Mouse (Mus musculus) testis, postnatal 10 days (tissue): Measurements from ENCODE around the gene Itgb1bp1.
A peak's percentile ranks its signal among the peaks of the same experiment; 100 is the strongest.

Source experiments
- DNase-seq: peaks from one replicate; pipeline ENCODE4 v3.0.0; 2021; ENCODE audit warnings: low spot score

The Itgb1bp1 gene

DNA sequence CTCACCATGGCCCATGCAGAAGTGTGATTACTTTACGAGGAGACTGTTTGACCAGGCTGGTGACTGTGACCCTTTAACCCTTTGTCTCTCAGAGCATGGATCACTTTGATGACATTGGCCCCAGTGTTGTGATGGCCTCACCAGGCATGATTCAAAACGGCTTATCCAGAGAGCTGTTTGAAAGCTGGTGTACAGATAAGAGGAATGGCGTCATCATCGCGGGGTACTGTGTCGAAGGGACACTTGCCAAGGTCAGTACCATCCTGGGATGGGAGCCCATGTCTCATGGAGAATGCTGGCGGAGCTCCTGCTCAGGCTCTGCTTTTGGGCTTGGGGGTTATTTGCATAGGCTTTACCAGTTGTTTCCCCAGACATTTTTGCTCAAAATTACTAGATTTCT lies 15.2 kb upstream of the Itgb1bp1 start:
- no peak for DNase-seq

- no peak for DNase-seq
These were observed 12.8 kb upstream of the Itgb1bp1 start for GRCm38 (mm10) chr12:21298856-21299255.

GRCm38 (mm10) chr12:21289651-21290050 lies 3.6 kb upstream of the Itgb1bp1 start:
- no peak for DNase-seq

DNA sequence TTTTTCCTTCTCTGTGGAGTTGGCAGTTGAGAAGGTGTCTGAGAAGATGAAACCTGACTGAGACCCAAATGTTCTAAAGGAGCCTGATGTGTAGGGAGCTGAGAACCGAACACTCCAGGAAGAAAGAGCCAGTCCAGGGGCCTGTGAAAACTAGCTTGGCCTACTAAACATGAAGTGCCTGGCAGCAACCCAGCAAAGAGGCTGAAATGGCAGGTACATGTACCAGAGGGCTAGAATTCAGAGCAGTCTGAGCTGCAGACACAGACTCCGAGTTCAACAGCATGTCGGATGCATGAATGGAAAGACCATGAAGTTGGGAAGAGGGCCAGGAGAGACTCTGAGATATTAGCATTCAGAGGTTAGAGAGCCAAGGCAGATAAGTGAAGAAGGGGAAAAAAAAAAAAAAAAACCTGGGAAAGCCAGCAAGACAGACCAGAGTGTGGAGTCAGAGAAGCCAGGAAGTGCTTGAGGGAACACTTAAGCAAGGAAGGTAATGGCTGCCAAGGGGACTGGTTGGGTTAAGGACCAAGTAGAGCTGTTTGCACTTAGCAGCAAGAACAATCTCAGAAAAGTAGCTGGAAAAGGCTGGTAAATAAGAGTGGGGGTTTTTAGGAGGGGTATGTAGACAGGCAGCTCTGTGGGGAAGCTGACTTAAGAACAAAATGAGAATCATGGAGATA lies 2.8 kb upstream of the Itgb1bp1 start:
- no peak for DNase-seq

GRCm38 (mm10) chr12:21286712-21287650 lies 897 bp upstream of the Itgb1bp1 start:
- DNase-seq: no peak

DNA sequence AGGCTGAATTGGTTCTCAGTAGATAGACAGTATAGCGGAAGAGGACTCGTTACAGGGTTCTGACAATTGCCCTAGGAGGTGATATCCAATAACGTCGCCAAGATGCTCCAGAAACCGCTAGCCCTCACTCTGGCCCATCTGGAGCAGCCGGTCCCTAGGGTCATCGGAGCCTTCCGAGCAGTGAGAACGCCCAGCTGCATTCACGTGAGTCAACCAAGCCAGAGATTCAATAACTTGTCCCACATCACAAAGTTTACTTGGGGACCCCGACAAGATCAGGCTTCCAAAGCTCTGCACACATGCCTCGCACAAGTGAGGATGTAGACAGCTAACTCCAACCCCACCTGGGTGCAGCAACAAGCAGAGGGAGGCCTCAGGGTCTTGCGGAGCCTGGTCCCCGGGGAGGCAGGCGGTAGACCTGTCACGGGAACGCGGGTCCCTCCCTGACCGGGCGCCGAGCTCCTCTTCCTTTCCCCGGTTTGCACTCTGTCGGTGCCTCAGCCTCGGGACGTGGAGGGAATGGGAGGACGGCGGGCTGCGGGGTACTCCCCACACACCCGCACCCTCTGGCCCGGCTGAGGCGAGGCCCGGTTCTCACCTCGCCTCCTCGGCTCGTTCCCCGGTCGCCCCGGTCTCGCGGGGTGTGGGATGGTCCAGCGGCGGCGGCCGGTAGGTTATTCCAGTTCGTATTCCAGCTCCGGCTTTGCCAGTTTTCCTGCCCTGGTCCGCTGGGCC lies 409 bp downstream of the Itgb1bp1 start:
- DNase-seq: no peak

DNA sequence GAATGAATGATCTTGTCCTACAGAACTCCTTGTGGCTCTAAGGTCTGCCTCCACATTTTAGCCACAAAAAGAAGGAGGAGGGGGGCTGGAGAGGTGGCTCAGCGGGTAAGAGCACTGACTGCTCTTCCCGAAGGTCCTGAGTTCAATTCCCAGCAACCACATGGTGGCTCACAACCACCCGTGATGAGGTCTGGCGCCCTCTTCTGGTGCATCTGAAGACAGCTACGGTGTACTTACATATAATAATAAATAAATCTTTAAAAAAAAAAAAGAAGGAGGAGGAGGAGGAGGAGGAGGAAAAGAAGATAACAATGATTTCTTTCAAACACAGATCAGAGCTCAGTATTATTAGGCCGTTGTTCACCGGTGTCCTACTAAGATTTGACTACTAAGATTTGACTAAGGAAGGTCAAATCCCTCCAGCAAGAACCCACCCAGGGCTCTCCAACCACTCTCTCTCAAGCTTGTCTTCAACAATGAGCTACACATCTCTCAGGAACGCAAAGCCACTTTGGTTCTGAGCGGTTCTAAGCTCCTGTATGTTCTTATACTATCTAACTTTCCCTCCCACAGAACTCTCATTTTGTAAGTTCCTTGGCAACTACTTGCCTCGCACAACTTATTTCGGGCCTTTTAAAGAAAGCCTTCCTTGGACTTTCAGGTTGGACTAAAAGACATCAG lies 1.2 kb downstream of the Itgb1bp1 start, which contains the start of gene Cpsf3:
Gene Cpsf3 (plus strand): TSS at position 631 of the 681 bp plus-strand sequence.
- no peak for DNase-seq

DNA sequence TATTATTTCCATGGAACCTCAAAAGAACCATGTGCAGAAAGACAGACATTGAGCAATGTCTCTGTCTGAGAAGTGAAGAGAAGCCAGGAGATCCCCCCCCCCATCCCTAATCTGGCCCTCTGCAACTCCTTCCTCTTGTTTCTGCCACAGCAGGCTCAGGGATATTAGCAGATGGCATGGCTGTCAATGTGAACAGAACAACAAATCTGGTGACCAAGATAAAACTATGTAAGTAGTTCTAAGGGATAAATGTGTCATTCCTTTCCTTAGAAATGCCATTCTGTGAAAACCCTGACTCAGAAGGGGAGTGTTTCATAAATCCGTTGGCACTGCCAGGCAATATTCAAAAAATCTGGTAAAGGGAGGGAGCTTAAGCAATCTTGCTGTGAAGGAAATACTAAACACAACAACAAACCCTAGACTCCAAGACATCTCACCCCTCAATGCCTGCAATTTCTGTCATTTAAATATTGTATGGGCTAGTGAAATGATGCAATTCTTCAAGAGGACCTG lies 8.7 kb downstream of the Itgb1bp1 start:
- no peak for DNase-seq

- DNase-seq: no peak
These were observed 11.6 kb downstream of the Itgb1bp1 start for GRCm38 (mm10) chr12:21274446-21274845.

GRCm38 (mm10) chr12:21268083-21268616 lies 17.9 kb downstream of the Itgb1bp1 start:
- no peak for DNase-seq

- no peak for DNase-seq
These were observed 19.3 kb downstream of the Itgb1bp1 start for GRCm38 (mm10) chr12:21266784-21267098.

DNA sequence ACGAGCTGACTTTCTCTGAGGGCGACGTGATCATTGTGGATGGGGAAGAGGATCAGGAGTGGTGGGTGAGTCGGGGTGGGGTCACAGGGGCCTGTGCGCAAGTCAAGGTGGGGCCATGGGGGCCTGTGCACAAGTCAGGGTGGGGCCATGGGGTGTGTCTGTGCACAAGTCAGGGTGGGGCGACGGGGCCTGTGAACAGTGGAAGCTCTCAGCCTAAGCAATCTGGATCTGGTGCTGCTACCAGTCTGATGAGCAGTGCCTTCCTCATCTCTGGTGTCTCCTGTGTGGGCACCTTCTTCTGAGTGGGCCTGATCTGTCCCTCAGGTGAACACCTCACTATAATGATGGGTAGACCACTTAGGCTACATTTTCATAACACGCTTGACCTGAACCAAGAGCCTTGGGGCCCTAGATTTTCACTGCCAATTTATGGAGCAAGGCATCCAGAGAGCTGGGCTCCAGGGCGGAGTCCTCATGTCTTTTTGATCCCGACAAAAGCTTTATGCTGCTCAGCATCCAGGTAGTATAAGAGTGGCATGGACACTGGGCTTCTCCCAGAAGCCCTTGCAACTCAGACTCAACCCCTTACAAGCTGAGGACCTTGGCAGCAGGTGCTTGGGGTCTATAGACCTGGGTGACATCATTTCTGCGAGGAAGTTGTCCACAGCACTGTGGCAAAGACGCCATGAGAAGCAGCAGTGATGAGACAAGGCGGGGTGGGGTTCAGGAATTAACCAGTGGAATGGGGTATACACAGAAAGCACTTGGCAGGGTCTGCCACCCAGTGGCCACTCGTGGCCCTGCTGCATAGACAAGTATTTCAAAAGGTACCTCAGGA lies 19.9 kb downstream of the Itgb1bp1 start:
- peak; percentile 75 for DNase-seq

- no peak for DNase-seq
These were observed 20.6 kb downstream of the Itgb1bp1 start for GRCm38 (mm10) chr12:21265501-21265900.

DNA sequence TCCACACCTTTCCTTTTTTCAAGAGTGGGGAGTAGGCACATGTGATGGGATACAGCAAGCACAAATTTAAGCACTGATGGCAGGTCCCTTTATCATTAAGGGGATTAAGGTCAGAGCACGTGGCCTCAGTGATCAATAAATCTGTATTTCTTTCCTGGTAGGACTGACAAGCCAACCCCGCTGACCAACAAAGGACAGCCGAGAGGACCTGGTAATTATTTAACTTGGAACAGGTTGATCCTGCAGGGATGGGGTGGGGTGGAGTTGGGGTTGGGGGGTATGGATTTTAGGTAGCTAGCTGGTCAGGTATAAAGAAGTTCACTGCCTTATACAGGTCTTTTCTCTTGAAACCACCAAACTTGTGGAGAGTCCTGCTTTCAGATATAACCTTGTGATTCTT lies 21.1 kb downstream of the Itgb1bp1 start:
- DNase-seq: no peak

DNA sequence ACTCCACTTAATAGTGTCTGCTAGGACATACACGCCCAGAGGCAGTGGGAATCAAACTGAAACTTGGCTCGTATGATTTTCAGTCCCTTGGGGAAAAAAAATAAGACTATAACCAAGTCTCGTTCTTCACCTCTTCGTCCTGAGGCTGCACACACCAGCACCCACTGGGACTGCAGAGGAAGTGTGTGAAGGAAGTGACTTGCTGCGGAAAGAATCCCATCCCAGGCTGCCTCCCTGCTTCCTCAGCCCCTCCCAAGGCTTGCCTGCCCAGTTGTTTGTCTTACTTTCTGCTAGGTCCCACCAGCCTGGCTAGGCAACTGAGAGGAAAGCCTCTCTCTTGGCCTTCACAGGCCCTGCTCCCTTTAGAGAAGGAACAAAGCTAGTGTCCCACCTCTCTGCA lies 21.8 kb downstream of the Itgb1bp1 start:
- no peak for DNase-seq

DNA sequence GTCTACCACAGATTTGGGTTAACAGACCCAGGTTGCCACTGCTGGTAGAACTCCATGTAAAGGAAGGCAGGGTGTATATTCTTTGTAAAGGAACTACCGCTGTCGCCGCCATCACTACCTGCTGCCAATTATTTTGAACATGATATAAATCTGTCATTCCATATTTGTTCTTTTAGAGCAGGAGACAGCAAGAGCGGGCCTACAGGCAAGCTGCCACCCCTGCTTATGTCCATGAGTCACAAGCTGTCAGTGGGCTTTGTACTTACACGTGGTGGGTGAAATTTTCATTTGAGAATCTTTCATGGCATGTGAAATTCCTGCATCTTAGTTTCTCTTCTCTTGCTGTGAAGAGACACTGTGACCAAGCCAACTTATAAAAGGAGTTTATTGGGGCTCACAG lies 22.8 kb downstream of the Itgb1bp1 start:
- no peak for DNase-seq

GRCm38 (mm10) chr12:21261521-21261920 lies 24.6 kb downstream of the Itgb1bp1 start:
- no peak for DNase-seq

GRCm38 (mm10) chr12:21260494-21261256 lies 25.4 kb downstream of the Itgb1bp1 start:
- no peak for DNase-seq

- DNase-seq: no peak
These were observed 38.2 kb downstream of the Itgb1bp1 start for GRCm38 (mm10) chr12:21247711-21248392.
